ENCODE assay signal across 8 mouse cellular contexts in genomic region chr8:123682073-123682761, GRCm38 (mm10). TPM values are rescaled to one million over a fixed set of nuclear protein-coding genes. Genes with fewer than 3 reads are reported as not detected.
DNase-seq lines count a peak whose midpoint lies in the region; ATAC-seq lines count a peak whose summit lies in the region.

No protein-coding gene starts in this region.

- WGBS in large intestine, adult 2 months, result 25% methylated on average over 18 of the region's 18 CpGs

- DNase-seq in layer of hippocampus, adult 11-12 months (ENCODE audit: low spot score), result peak; percentile 53
- DNase-seq in layer of hippocampus, adult 18-20 months (ENCODE audit: low spot score in 2 of 2), result no peak
- peak; percentile 49 for DNase-seq in adrenal gland, postnatal 25 days
- DNase-seq in forelimb bud, embryonic 11.5 days (ENCODE audit: low read depth, low spot score), result peak; percentile 70
- DNase-seq in large intestine, adult 2 months (ENCODE audit: low read depth, low spot score), result peak; percentile 39
- DNase-seq in cerebellum, adult 11 months, result no peak
- no peak for DNase-seq in frontal cortex, adult 2 months (ENCODE audit: extremely low spot score in 1 of 2, low spot score in 1 of 2)

- peak; percentile 54 for ATAC-seq in megakaryocyte progenitor cell, adult 5-6 weeks (replicated peaks; ENCODE audit: poor library complexity)

RNA-seq across cellular contexts. Expression of gene Rhou, which starts 28.5 kb away (rescaled TPM):
- total RNA-seq in layer of hippocampus, adult 18-20 months (2021), result 10 to 100 TPM; 44.0 to 53.9 TPM
- 28.8 and 39.2 TPM in 2 replicates for total RNA-seq in adrenal gland, postnatal 25 days (2021)
- 21.8 and 42.4 TPM in 2 replicates for polyA plus RNA-seq in large intestine, adult 2 months (2012; rRNA removed)
- total RNA-seq in megakaryocyte progenitor cell, adult 5-6 weeks (2015), result 7.9 and 9.6 TPM in 2 replicates
- total RNA-seq in megakaryocyte progenitor cell, adult 5-6 weeks (2017), result 4.9 and 5.3 TPM in 2 replicates
- polyA plus RNA-seq in frontal cortex, adult 2 months (2012; rRNA removed), result 20.6 and 26.2 TPM in 2 replicates

Comparison
In these comparisons a context has a peak if more than half of its experiments do, and no peak if none do; other contexts are left out.
1. DNase-seq: peak in layer of hippocampus, adult 11-12 months (single experiment), adrenal gland, postnatal 25 days (single experiment), forelimb bud, embryonic 11.5 days (single experiment) and large intestine, adult 2 months (single experiment); none in layer of hippocampus, adult 18-20 months (0 of 2), cerebellum, adult 11 months (single experiment) and frontal cortex, adult 2 months (0 of 2).